Comparison of ENCODE assay signal across 10 mouse cellular contexts in the genomic region with DNA sequence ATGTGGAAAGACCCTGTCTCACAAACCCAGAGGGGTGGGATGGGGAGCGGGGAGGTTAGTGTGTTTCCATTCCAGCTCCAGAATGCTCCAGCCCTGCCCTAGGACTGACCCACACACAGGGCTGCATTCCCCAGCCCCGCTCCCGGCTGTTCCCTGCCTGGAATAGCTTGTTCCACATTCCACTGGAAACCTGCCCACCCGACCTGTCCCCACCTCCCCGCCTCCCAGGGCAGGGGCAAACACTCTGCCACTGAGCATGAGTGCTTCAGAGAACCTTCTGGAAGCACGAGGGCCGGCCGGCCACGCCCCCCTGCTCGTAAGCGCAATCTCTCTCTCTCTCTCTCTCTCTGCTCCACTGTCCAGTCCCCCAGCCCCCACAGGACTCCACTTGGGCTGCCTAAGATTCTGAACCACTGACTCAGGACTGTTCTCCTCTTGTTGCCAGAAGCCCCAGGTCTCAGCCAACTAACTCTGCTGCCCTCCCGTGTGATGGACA. TPM values are rescaled to one million over a fixed set of nuclear protein-coding genes. Genes with fewer than 3 reads are reported as not detected.
A peak's percentile ranks its signal among the peaks of the same experiment; 100 is the strongest.
DNase-seq lines count a peak whose midpoint lies in the region; ATAC-seq lines count a peak whose summit lies in the region.
"Had no signal": no experiment of that assay in that cellular context is flagged by ENCODE, and none has a peak within 500 bp of the region (broad histone marks: within the 10 kb centered on the region; RNA-seq: fewer than 3 reads in every experiment).

No protein-coding gene starts in this region.

- no peaks in the 10 kb centered on the region for H3K27me3 ChIP-seq in embryonic facial prominence, embryonic 14.5 days (replicated peaks; ENCODE audit: control insufficient read depth, insufficient read depth, low read length)
- H3K27me3 ChIP-seq in embryonic facial prominence, embryonic 10.5 days (replicated peaks; ENCODE audit: low read depth, poor library complexity, severe bottlenecking) = no peaks in the 10 kb centered on the region
- no peaks in the 10 kb centered on the region for H3K27me3 ChIP-seq in kidney, embryonic 16.5 days (ENCODE audit: insufficient read depth, low read length)
- H3K27me3 ChIP-seq: limb, embryonic 12.5 days had no signal

- peak; percentile 31 for DNase-seq in embryonic facial prominence, embryonic 14.5 days (ENCODE audit: low spot score)
- DNase-seq in embryonic facial prominence, embryonic 10.5 days (ENCODE audit: low spot score) = no peak
- DNase-seq in heart, adult 8-10 months (ENCODE audit: low spot score) = peak; percentile 80
- peak; percentile 91 for DNase-seq in skeletal muscle tissue, adult 2 months (ENCODE audit: low read depth, low spot score)
- no peak for DNase-seq in cerebellum, postnatal 14 days
- DNase-seq: adrenal gland, postnatal 25 days had no signal

- H3K27ac ChIP-seq in embryonic facial prominence, embryonic 14.5 days (replicated peaks; ENCODE audit: low read depth, low read length) = no peak overlapping the region
- H3K27ac ChIP-seq in embryonic facial prominence, embryonic 10.5 days (replicated peaks) = no peak overlapping the region
- no peak overlapping the region for H3K27ac ChIP-seq in kidney, embryonic 16.5 days (ENCODE audit: low read length)
- H3K27ac ChIP-seq: limb, embryonic 12.5 days had no signal

- no peak overlapping the region for H3K4me3 ChIP-seq in embryonic facial prominence, embryonic 14.5 days (ENCODE audit: low read depth, low read length)
- H3K4me3 ChIP-seq in embryonic facial prominence, embryonic 10.5 days = no peak overlapping the region
- no peak overlapping the region for H3K4me3 ChIP-seq in kidney, embryonic 16.5 days (ENCODE audit: low read length)
- H3K4me3 ChIP-seq: limb, embryonic 12.5 days had no signal

- no peak overlapping the region for H3K9ac ChIP-seq in embryonic facial prominence, embryonic 14.5 days (ENCODE audit: low read depth, low read length)
- H3K9ac ChIP-seq in kidney, embryonic 16.5 days (replicated peaks; ENCODE audit: low read length) = no peak overlapping the region
- H3K9ac ChIP-seq: limb, embryonic 12.5 days had no signal

- H3K4me1 ChIP-seq in embryonic facial prominence, embryonic 14.5 days (ENCODE audit: control insufficient read depth, insufficient read depth, low read length) = no peaks in the 10 kb centered on the region
- H3K4me1 ChIP-seq in embryonic facial prominence, embryonic 10.5 days = peaks cover 17% of the 10 kb centered on the region
- H3K4me1 ChIP-seq in kidney, embryonic 16.5 days (ENCODE audit: insufficient read depth, low read length) = peaks cover 14% of the 10 kb centered on the region

- ATAC-seq in embryonic facial prominence, embryonic 14.5 days (ENCODE audit: low read depth) = peak; percentile 73
- peak; percentile 47; the same call in 1 of the 2 replicates for ATAC-seq in kidney, embryonic 16.5 days (ENCODE audit: low FRiP score, low TSS enrichment)
- ATAC-seq in activated CD4-positive, CD25-positive, alpha-beta regulatory T cell, adult 4 months = no peak
- no peak for ATAC-seq in megakaryocyte progenitor cell, adult 5-6 weeks (replicated peaks; ENCODE audit: poor library complexity)

- peaks cover 43% of the 10 kb centered on the region for H3K36me3 ChIP-seq in embryonic facial prominence, embryonic 14.5 days (ENCODE audit: control insufficient read depth, insufficient read depth, low read length)
- H3K36me3 ChIP-seq in embryonic facial prominence, embryonic 10.5 days (replicated peaks) = peaks cover 96% of the 10 kb centered on the region
- peaks cover 38% of the 10 kb centered on the region for H3K36me3 ChIP-seq in kidney, embryonic 16.5 days (ENCODE audit: insufficient read depth, low read length)

- H3K9me3 ChIP-seq in embryonic facial prominence, embryonic 14.5 days (ENCODE audit: control insufficient read depth, low read length) = no peaks in the 10 kb centered on the region
- H3K9me3 ChIP-seq in embryonic facial prominence, embryonic 10.5 days = no peaks in the 10 kb centered on the region
- no peaks in the 10 kb centered on the region for H3K9me3 ChIP-seq in kidney, embryonic 16.5 days (ENCODE audit: low read length)
- H3K9me3 ChIP-seq: limb, embryonic 12.5 days had no signal

- 60% methylated on average over 12 of the region's 12 CpGs for WGBS in embryonic facial prominence, embryonic 14.5 days
- 83% methylated on average over 12 of the region's 12 CpGs for WGBS in embryonic facial prominence, embryonic 10.5 days
- 64% methylated on average over 12 of the region's 12 CpGs for WGBS in kidney, embryonic 16.5 days

- H3K4me2 ChIP-seq in embryonic facial prominence, embryonic 14.5 days (ENCODE audit: low read depth, low read length) = no peak overlapping the region
- no peak overlapping the region for H3K4me2 ChIP-seq in kidney, embryonic 16.5 days (replicated peaks; ENCODE audit: low read depth, low read length)
- H3K4me2 ChIP-seq: limb, embryonic 12.5 days had no signal

RNA-seq across cellular contexts. Expression of a gene that starts 21.4 kb away (rescaled TPM):
- polyA plus RNA-seq in embryonic facial prominence, embryonic 14.5 days (2014; fragmentation: Nextera tagmentation; extraction: Ambion mirVana) = 27.0 and 29.6 TPM in 2 replicates
- 23.1 and 26.4 TPM in 2 replicates for polyA plus RNA-seq in embryonic facial prominence, embryonic 10.5 days (2016; fragmentation: Nextera tagmentation; extraction: Ambion mirVana)
- 100 to 1,000 TPM; 179 to 263 (median 215) TPM for total RNA-seq in heart, adult 8-10 months (2022)
- 21.7 and 21.9 TPM in 2 replicates for polyA plus RNA-seq in kidney, embryonic 16.5 days (2015; fragmentation: Nextera tagmentation; extraction: Ambion mirVana)
- under 1 TPM; 0.69 to 0.86 TPM for polyA plus RNA-seq in activated CD4-positive, CD25-positive, alpha-beta regulatory T cell, adult 4 months (2017; shearing (Covaris generic))
- total RNA-seq in megakaryocyte progenitor cell, adult 5-6 weeks (2015) = 0.54 TPM in 1 of 2 replicates, not detected in the other
- 0.21 and 0.61 TPM in 2 replicates for total RNA-seq in megakaryocyte progenitor cell, adult 5-6 weeks (2017)

RNA-seq across cellular contexts. Expression of a gene that starts 26.9 kb away (rescaled TPM):
- 11.0 and 11.4 TPM in 2 replicates for polyA plus RNA-seq in embryonic facial prominence, embryonic 14.5 days (2014; fragmentation: Nextera tagmentation; extraction: Ambion mirVana)
- polyA plus RNA-seq in embryonic facial prominence, embryonic 10.5 days (2016; fragmentation: Nextera tagmentation; extraction: Ambion mirVana) = 28.3 and 28.8 TPM in 2 replicates
- 10 to 100 TPM; 12.9 to 19.0 (median 14.6) TPM for total RNA-seq in heart, adult 8-10 months (2022)
- 27.4 and 29.4 TPM in 2 replicates for polyA plus RNA-seq in kidney, embryonic 16.5 days (2015; fragmentation: Nextera tagmentation; extraction: Ambion mirVana)
- polyA plus RNA-seq in activated CD4-positive, CD25-positive, alpha-beta regulatory T cell, adult 4 months (2017; shearing (Covaris generic)) = 10 to 100 TPM in 1 of 2 experiments, 1 to 10 TPM in 1; 5.0 to 12.3 TPM
- total RNA-seq in megakaryocyte progenitor cell, adult 5-6 weeks (2015) = 2.8 and 6.4 TPM in 2 replicates
- 5.4 and 9.0 TPM in 2 replicates for total RNA-seq in megakaryocyte progenitor cell, adult 5-6 weeks (2017)

RNA-seq across cellular contexts. Expression of a gene that starts 30.7 kb away (rescaled TPM):
- polyA plus RNA-seq in embryonic facial prominence, embryonic 14.5 days (2014; fragmentation: Nextera tagmentation; extraction: Ambion mirVana) = 612 and 629 TPM in 2 replicates
- polyA plus RNA-seq in embryonic facial prominence, embryonic 10.5 days (2016; fragmentation: Nextera tagmentation; extraction: Ambion mirVana) = 453 and 454 TPM in 2 replicates
- 100 to 1,000 TPM; 164 to 190 (median 179) TPM for total RNA-seq in heart, adult 8-10 months (2022)
- polyA plus RNA-seq in kidney, embryonic 16.5 days (2015; fragmentation: Nextera tagmentation; extraction: Ambion mirVana) = 537 and 602 TPM in 2 replicates
- 10 to 100 TPM; 67.0 to 80.4 TPM for polyA plus RNA-seq in activated CD4-positive, CD25-positive, alpha-beta regulatory T cell, adult 4 months (2017; shearing (Covaris generic))
- total RNA-seq in megakaryocyte progenitor cell, adult 5-6 weeks (2015) = 851 and 960 TPM in 2 replicates
- 795 and 1,001 TPM in 2 replicates for total RNA-seq in megakaryocyte progenitor cell, adult 5-6 weeks (2017)

RNA-seq across cellular contexts. Expression of a gene that starts 31.6 kb away (rescaled TPM):
- polyA plus RNA-seq in embryonic facial prominence, embryonic 14.5 days (2014; fragmentation: Nextera tagmentation; extraction: Ambion mirVana) = 33.6 and 34.8 TPM in 2 replicates
- polyA plus RNA-seq in embryonic facial prominence, embryonic 10.5 days (2016; fragmentation: Nextera tagmentation; extraction: Ambion mirVana) = 24.9 and 26.0 TPM in 2 replicates
- total RNA-seq in heart, adult 8-10 months (2022) = 1 to 10 TPM; 7.0 to 7.8 (median 7.4) TPM
- 34.7 and 36.8 TPM in 2 replicates for polyA plus RNA-seq in kidney, embryonic 16.5 days (2015; fragmentation: Nextera tagmentation; extraction: Ambion mirVana)
- 10 to 100 TPM; 69.3 to 73.3 TPM for polyA plus RNA-seq in activated CD4-positive, CD25-positive, alpha-beta regulatory T cell, adult 4 months (2017; shearing (Covaris generic))
- total RNA-seq in megakaryocyte progenitor cell, adult 5-6 weeks (2015) = 49.0 and 63.6 TPM in 2 replicates
- total RNA-seq in megakaryocyte progenitor cell, adult 5-6 weeks (2017) = 45.2 and 50.1 TPM in 2 replicates

RNA-seq across cellular contexts. Expression of a gene that starts 42.9 kb away (rescaled TPM):
- polyA plus RNA-seq in embryonic facial prominence, embryonic 14.5 days (2014; fragmentation: Nextera tagmentation; extraction: Ambion mirVana) = 8.5 and 10.6 TPM in 2 replicates
- 16.7 and 18.2 TPM in 2 replicates for polyA plus RNA-seq in embryonic facial prominence, embryonic 10.5 days (2016; fragmentation: Nextera tagmentation; extraction: Ambion mirVana)
- 1 to 10 TPM; 4.2 to 6.6 (median 5.5) TPM for total RNA-seq in heart, adult 8-10 months (2022)
- 13.9 and 17.2 TPM in 2 replicates for polyA plus RNA-seq in kidney, embryonic 16.5 days (2015; fragmentation: Nextera tagmentation; extraction: Ambion mirVana)
- polyA plus RNA-seq in activated CD4-positive, CD25-positive, alpha-beta regulatory T cell, adult 4 months (2017; shearing (Covaris generic)) = 10 to 100 TPM; 16.3 to 16.6 TPM
- total RNA-seq in megakaryocyte progenitor cell, adult 5-6 weeks (2015) = 13.7 and 15.3 TPM in 2 replicates
- 15.2 and 15.7 TPM in 2 replicates for total RNA-seq in megakaryocyte progenitor cell, adult 5-6 weeks (2017)

Comparison
In these comparisons a context has a peak if more than half of its experiments do, and no peak if none do; other contexts are left out.
1. DNase-seq: peak in embryonic facial prominence, embryonic 14.5 days (single experiment), heart, adult 8-10 months (single experiment) and skeletal muscle tissue, adult 2 months (single experiment); none in embryonic facial prominence, embryonic 10.5 days (single experiment) and cerebellum, postnatal 14 days (0 of 2).
2. ATAC-seq: peak in embryonic facial prominence, embryonic 14.5 days (single experiment) and kidney, embryonic 16.5 days (single experiment); none in activated CD4-positive, CD25-positive, alpha-beta regulatory T cell, adult 4 months (single experiment) and megakaryocyte progenitor cell, adult 5-6 weeks (single experiment).
3. RNA of a gene that starts 21.4 kb away (polyA plus RNA-seq): 27.0 to 29.6 TPM in embryonic facial prominence, embryonic 14.5 days, 23.1 to 26.4 TPM in embryonic facial prominence, embryonic 10.5 days and 21.7 to 21.9 TPM in kidney, embryonic 16.5 days; 0.69 to 0.86 TPM in activated CD4-positive, CD25-positive, alpha-beta regulatory T cell, adult 4 months; every median in the first group is over 10 times any median in the second.